Mouse (Mus musculus): ENCODE data around the gene Thumpd1.

Thumpd1 gene

DNA sequence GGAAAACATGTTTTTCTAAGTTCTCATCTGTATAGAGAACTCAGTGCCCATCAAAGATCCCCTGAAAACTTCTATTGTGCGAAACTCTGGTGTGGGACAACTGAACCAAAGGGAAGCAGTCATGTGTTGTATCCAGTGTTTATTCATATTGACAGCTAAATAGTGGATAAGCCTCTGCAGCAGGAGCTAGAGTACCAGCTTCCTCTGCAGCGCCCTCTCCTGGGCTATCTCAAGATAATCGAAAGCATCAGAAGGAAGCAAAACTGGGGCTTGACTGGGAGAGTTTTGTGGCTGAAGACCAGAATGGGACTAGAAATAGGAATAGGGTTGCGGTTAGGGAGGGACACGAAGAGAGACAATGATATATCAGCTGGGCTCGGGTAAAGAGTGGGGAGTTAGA is 49.7 kb downstream of the Thumpd1 start:
- DNase-seq (ENCODE audit: low read depth) = no peak

DNA sequence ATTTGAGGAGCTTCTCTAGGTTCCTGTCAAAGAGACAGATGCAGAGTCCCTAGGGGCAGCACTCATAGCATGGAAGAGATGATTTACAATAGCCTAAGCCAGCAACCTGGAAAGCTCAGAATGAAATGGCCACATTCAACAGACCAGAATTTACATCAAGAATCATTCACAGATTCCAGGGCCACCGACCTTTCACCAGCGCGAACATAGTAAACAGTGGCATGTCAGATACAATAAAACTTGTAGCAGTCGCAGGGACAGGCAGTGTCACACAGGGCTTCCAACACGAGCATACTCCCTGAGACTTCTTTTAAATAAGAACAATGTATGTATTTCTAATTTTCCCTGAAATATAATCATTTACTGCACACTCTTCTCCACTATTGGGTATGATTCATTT is 50.2 kb downstream of the Thumpd1 start:
- no peak for DNase-seq (ENCODE audit: low read depth)

DNA sequence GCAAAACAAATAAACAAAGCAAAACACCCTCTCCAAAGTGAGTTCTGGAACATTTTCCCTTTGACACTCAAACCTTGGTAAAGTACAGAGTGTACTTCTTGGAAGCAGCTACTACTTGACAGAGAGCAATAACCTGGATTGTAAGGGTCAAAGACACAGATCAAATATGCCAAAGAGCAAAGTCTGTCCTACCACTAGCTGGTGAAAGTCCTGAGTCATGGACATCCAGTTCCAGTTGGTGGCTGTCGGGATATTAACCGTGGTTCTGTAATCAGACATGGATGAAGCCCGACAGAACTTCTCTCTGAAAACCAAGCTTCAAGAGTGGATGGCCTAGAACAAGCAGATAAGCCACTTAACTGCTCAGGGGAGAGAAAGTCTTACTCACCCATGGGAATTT is 52.7 kb downstream of the Thumpd1 start:
- DNase-seq (ENCODE audit: low read depth) = no peak

Data from fibroblast of lung, adult 2 months (primary cell).